Mouse (Mus musculus) kidney, postnatal 36 days (tissue): ENCODE results near the gene Coro6.

Experiments used
- DNase-seq, 2 experiments: peaks; one replicate each; pipeline ENCODE4 v3.0.0; 2021 to 2022; ENCODE audit warnings: mixed read lengths in 2 of 2

The Coro6 gene

GRCm38 (mm10) chr11:77465111-77465510 is 2.9 kb downstream of the Coro6 start:
- DNase-seq = no peak

- no peak for DNase-seq
These were observed 4.3 kb downstream of the Coro6 start for GRCm38 (mm10) chr11:77466544-77466943.

GRCm38 (mm10) chr11:77467157-77467556 is 4.9 kb downstream of the Coro6 start:
- peak; percentile 85 to 93 for DNase-seq

- DNase-seq = peak; percentile 79 to 93
These were observed 5.6 kb downstream of the Coro6 start for GRCm38 (mm10) chr11:77467784-77468183.

GRCm38 (mm10) chr11:77468397-77468796 is 6.2 kb downstream of the Coro6 start:
- DNase-seq = no peak

- no peak for DNase-seq
These were observed 9.2 kb downstream of the Coro6 start for GRCm38 (mm10) chr11:77471407-77471806.

- no peak for DNase-seq
These were observed 10.6 kb downstream of the Coro6 start for GRCm38 (mm10) chr11:77472775-77473174.

GRCm38 (mm10) chr11:77476216-77476615 is 14.0 kb downstream of the Coro6 start:
- DNase-seq = no peak

- peak in 1 of 2 experiments; percentile 44 for DNase-seq
These were observed 14.7 kb downstream of the Coro6 start for GRCm38 (mm10) chr11:77476895-77477294.

GRCm38 (mm10) chr11:77483043-77483442 is 20.8 kb downstream of the Coro6 start:
- no peak for DNase-seq

GRCm38 (mm10) chr11:77483510-77484255 is 21.5 kb downstream of the Coro6 start:
- DNase-seq = no peak

- no peak for DNase-seq
These were observed 23.0 kb downstream of the Coro6 start for GRCm38 (mm10) chr11:77485229-77485628.

GRCm38 (mm10) chr11:77486798-77487197 is 24.6 kb downstream of the Coro6 start:
- DNase-seq = peak in 1 of 2 experiments; percentile 54

- no peak for DNase-seq
These were observed 26.8 kb downstream of the Coro6 start for GRCm38 (mm10) chr11:77488771-77489581.

- peak; percentile 82 to 88 for DNase-seq
These were observed 27.5 kb downstream of the Coro6 start, which contains the start of gene Ankrd13b for GRCm38 (mm10) chr11:77489591-77490235. TSS of gene Ankrd13b (minus strand) at chr11:77489678.

GRCm38 (mm10) chr11:77490451-77490850 is 28.2 kb downstream of the Coro6 start:
- DNase-seq = no peak

- DNase-seq = peak; percentile 87 to 94
These were observed 28.9 kb downstream of the Coro6 start for GRCm38 (mm10) chr11:77491123-77491501.

GRCm38 (mm10) chr11:77491502-77492291 is 29.5 kb downstream of the Coro6 start:
- peak in 1 of 2 experiments; percentile 67 for DNase-seq

- DNase-seq = peak in 1 of 2 experiments; percentile 58
These were observed 30.2 kb downstream of the Coro6 start for GRCm38 (mm10) chr11:77492311-77492871.

GRCm38 (mm10) chr11:77492911-77493332 is 30.7 kb downstream of the Coro6 start:
- peak; percentile 96 to 98 for DNase-seq

GRCm38 (mm10) chr11:77493512-77494343 is 31.5 kb downstream of the Coro6 start, which contains the start of gene Git1:
TSS of gene Git1 (plus strand) at chr11:77493562.
- DNase-seq = peak in 1 of 2 experiments; percentile 76
